In genomic region chr12:78996271-78996670, GRCm38 (mm10) we compare ENCODE assay signal across 34 mouse cellular contexts. TPM values are rescaled to one million over a fixed set of nuclear protein-coding genes. Genes with fewer than 3 reads are reported as not detected.
"Had no signal": no experiment of that assay in that cellular context is flagged by ENCODE, and none has a peak within 500 bp of the region (broad histone marks: within the 10 kb centered on the region; RNA-seq: fewer than 3 reads in every experiment).

No protein-coding gene starts in this region.

- H3K27ac ChIP-seq: limb, embryonic 10.5 days; limb, embryonic 12.5 days; limb, embryonic 13.5 days; limb, embryonic 15.5 days; liver, embryonic 12.5 days; liver, embryonic 13.5 days; liver, embryonic 14.5 days; liver, embryonic 15.5 days; lung, embryonic 15.5 days; macrophage; midbrain, embryonic 10.5 days; midbrain, embryonic 12.5 days; midbrain, embryonic 13.5 days; midbrain, embryonic 15.5 days; neural tube, embryonic 12.5 days had no signal

- H3K4me3 ChIP-seq: limb, embryonic 10.5 days; limb, embryonic 12.5 days; limb, embryonic 13.5 days; limb, embryonic 15.5 days; liver, embryonic 12.5 days; liver, embryonic 13.5 days; liver, embryonic 15.5 days; lung, embryonic 15.5 days; megakaryocyte, embryonic 14.5 days; midbrain, embryonic 10.5 days; midbrain, embryonic 12.5 days; midbrain, embryonic 13.5 days; midbrain, embryonic 15.5 days; myocyte; neural tube, embryonic 12.5 days had no signal

- DNase-seq: left cerebral cortex, postnatal 4 days; liver; liver, embryonic 13.5 days; liver, postnatal 0 days; lung, adult 18-20 months; lung, adult 2 months; lung, embryonic 14.5 days; lung, postnatal 10 days; lung, postnatal 14 days; lung, postnatal 36 days; lung, postnatal 4 days; midbrain, embryonic 14.5 days had no signal

- H3K27me3 ChIP-seq: limb, embryonic 12.5 days; limb, embryonic 13.5 days; limb, embryonic 15.5 days; liver, embryonic 12.5 days; liver, embryonic 13.5 days; lung, embryonic 15.5 days; megakaryocyte, embryonic 14.5 days; midbrain, embryonic 13.5 days; midbrain, embryonic 15.5 days; neural tube, embryonic 12.5 days had no signal

- H3K4me2 ChIP-seq: limb, embryonic 12.5 days; limb, embryonic 13.5 days; limb, embryonic 15.5 days; liver, embryonic 11.5 days; liver, embryonic 12.5 days; liver, embryonic 13.5 days; liver, embryonic 15.5 days; lung, embryonic 14.5 days; lung, embryonic 15.5 days; midbrain, embryonic 11.5 days; midbrain, embryonic 12.5 days; midbrain, embryonic 13.5 days; midbrain, embryonic 15.5 days; neural tube, embryonic 12.5 days had no signal

- H3K36me3 ChIP-seq: limb, embryonic 10.5 days; limb, embryonic 12.5 days; limb, embryonic 13.5 days; limb, embryonic 15.5 days; liver, embryonic 12.5 days; liver, embryonic 13.5 days; liver, embryonic 15.5 days; lung, embryonic 15.5 days; midbrain, embryonic 10.5 days; midbrain, embryonic 12.5 days; midbrain, embryonic 13.5 days; midbrain, embryonic 15.5 days; neural tube, embryonic 12.5 days had no signal

- H3K4me1 ChIP-seq: limb, embryonic 10.5 days; limb, embryonic 12.5 days; limb, embryonic 13.5 days; limb, embryonic 15.5 days; liver, embryonic 15.5 days; lung, embryonic 15.5 days; midbrain, embryonic 12.5 days; midbrain, embryonic 13.5 days; midbrain, embryonic 15.5 days; neural tube, embryonic 12.5 days had no signal

- H3K9me3 ChIP-seq: limb, embryonic 10.5 days; limb, embryonic 12.5 days; limb, embryonic 13.5 days; limb, embryonic 15.5 days; liver, embryonic 12.5 days; liver, embryonic 13.5 days; liver, embryonic 15.5 days; lung, embryonic 15.5 days; megakaryocyte, embryonic 14.5 days; midbrain, embryonic 10.5 days; midbrain, embryonic 12.5 days; midbrain, embryonic 13.5 days; midbrain, embryonic 15.5 days; neural tube, embryonic 12.5 days had no signal

- ATAC-seq: liver, embryonic 12.5 days; liver, postnatal 0 days; lung, postnatal 0 days; midbrain, embryonic 13.5 days; midbrain, embryonic 15.5 days; midbrain, embryonic 16.5 days had no signal

- H3K9ac ChIP-seq: limb, embryonic 12.5 days; limb, embryonic 13.5 days; limb, embryonic 15.5 days; liver, embryonic 12.5 days; liver, embryonic 13.5 days; liver, embryonic 14.5 days; liver, embryonic 15.5 days; liver, postnatal 0 days; lung, embryonic 14.5 days; lung, embryonic 15.5 days; midbrain, embryonic 12.5 days; midbrain, embryonic 13.5 days; midbrain, embryonic 15.5 days; neural tube, embryonic 12.5 days had no signal

RNA-seq across cellular contexts. Expression of gene Plekhh1, which starts 32.7 kb away (rescaled TPM):
- total RNA-seq: megakaryocyte-erythroid progenitor cell, adult 5-6 weeks; monocyte, adult 5-6 weeks had no signal
